13 mouse cellular contexts compared by ENCODE assay signal in genomic region chr12:27565965-27566507, GRCm38 (mm10).
A peak's percentile ranks its signal among the peaks of the same experiment; 100 is the strongest.
DNase-seq lines count a peak whose midpoint lies in the region; ATAC-seq lines count a peak whose summit lies in the region.
"Had no signal": no experiment of that assay in that cellular context is flagged by ENCODE, and none has a peak within 500 bp of the region (broad histone marks: within the 10 kb centered on the region; RNA-seq: fewer than 3 reads in every experiment).

No protein-coding gene starts in this region.

- no peaks in the 10 kb centered on the region for H3K27me3 ChIP-seq in megakaryocyte, embryonic 14.5 days (replicated peaks)
- no peaks in the 10 kb centered on the region for H3K27me3 ChIP-seq in midbrain, embryonic 11.5 days (ENCODE audit: control insufficient read depth, insufficient read depth, low read length)
- H3K27me3 ChIP-seq: limb, embryonic 15.5 days had no signal

- H3K4me2 ChIP-seq in midbrain, embryonic 11.5 days = peak overlapping the region; percentile 25
- H3K4me2 ChIP-seq: limb, embryonic 15.5 days had no signal

- no peak for ATAC-seq in megakaryocyte, adult 5-6 weeks (ENCODE audit: poor library complexity, severe bottlenecking)
- peak; percentile 95 for ATAC-seq in midbrain, embryonic 11.5 days (ENCODE audit: low FRiP score)
- ATAC-seq in cerebellum, adult (ENCODE audit: insufficient number of reproducible peaks, low FRiP score, low TSS enrichment) = no peak

- peak overlapping the region; percentile 50 for H3K4me3 ChIP-seq in megakaryocyte, embryonic 14.5 days (replicated peaks)
- peak overlapping the region; percentile 8; the same call in 1 of the 2 replicates for H3K4me3 ChIP-seq in midbrain, embryonic 11.5 days (ENCODE audit: low read depth, low read length)
- H3K4me3 ChIP-seq: layer of hippocampus, adult 2 months; limb, embryonic 15.5 days had no signal

- no peaks in the 10 kb centered on the region for H3K4me1 ChIP-seq in megakaryocyte, embryonic 14.5 days
- H3K4me1 ChIP-seq in midbrain, embryonic 11.5 days (ENCODE audit: control insufficient read depth, insufficient read depth, low read length) = peaks cover 38% of the 10 kb centered on the region

- H3K9me3 ChIP-seq in megakaryocyte, embryonic 14.5 days = 0 out of 2 replicates have a peak, but pooled peaks cover 5% of the 10 kb centered on the region
- no peaks in the 10 kb centered on the region for H3K9me3 ChIP-seq in midbrain, embryonic 11.5 days (ENCODE audit: control insufficient read depth, low read length)
- H3K9me3 ChIP-seq: limb, embryonic 15.5 days had no signal

- peak overlapping the region; percentile 96 for H3K27ac ChIP-seq in midbrain, embryonic 11.5 days (ENCODE audit: low read depth, low read length)
- H3K27ac ChIP-seq: layer of hippocampus, adult 2 months; limb, embryonic 15.5 days had no signal

- no peaks in the 10 kb centered on the region for H3K36me3 ChIP-seq in megakaryocyte, embryonic 14.5 days (replicated peaks; ENCODE audit: low read length)
- no peaks in the 10 kb centered on the region for H3K36me3 ChIP-seq in midbrain, embryonic 11.5 days (ENCODE audit: control insufficient read depth, insufficient read depth, low read length)
- H3K36me3 ChIP-seq: limb, embryonic 15.5 days had no signal

- WGBS in midbrain, embryonic 11.5 days = 9% methylated on average over 8 of the region's 8 CpGs

- H3K9ac ChIP-seq in midbrain, embryonic 11.5 days (ENCODE audit: low read length) = peak overlapping the region; percentile 41; the same call in 1 of the 2 replicates
- H3K9ac ChIP-seq: limb, embryonic 15.5 days had no signal

- peak; percentile 71 for DNase-seq in forelimb bud, embryonic 11.5 days (ENCODE audit: low read depth, low spot score)
- DNase-seq in midbrain, embryonic 11.5 days (ENCODE audit: low spot score, missing footprints) = peak; percentile 95
- peak; percentile 79 for DNase-seq in retina, embryonic 14.5 days (ENCODE audit: low spot score)
- no peak for DNase-seq in gastrocnemius, postnatal 4 days (ENCODE audit: low spot score in 2 of 2)
- DNase-seq in urinary bladder, adult 18-20 months (ENCODE audit: low spot score in 2 of 2) = no peak
- DNase-seq: cerebellum, adult 11-12 months; lung, postnatal 10 days; thymus, postnatal 36 days had no signal

Comparison
In these comparisons a context has a peak if more than half of its experiments do, and no peak if none do; other contexts are left out.
1. DNase-seq: peak in forelimb bud, embryonic 11.5 days (single experiment), midbrain, embryonic 11.5 days (single experiment) and retina, embryonic 14.5 days (single experiment); none in gastrocnemius, postnatal 4 days (0 of 2) and urinary bladder, adult 18-20 months (0 of 2).